Mouse (Mus musculus): Measurements from ENCODE around the gene Cop1.

DNA sequence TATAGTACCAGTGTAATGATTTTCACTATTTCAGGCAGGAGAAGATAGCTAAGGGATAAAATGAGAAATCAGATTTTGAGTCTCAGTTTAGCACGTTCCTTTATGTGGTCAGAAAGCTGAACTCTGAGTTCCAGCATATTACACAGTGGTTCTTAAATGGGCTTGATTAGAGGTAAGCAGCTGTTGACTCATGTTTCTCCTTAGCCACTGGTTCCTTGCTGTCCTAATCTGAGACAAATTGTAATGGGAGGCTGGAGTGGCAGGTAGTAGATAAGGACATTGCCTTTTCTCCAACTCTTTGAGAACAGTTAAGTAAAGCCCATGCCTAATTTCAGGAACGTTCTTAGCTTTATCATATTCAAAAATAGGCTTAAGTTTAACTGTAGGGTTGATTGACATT is 3.6 kb downstream of the Cop1 start:
- TF ChIP-seq POLR2A (IDR thresholded peaks at IDR 0.05; ENCODE audit: borderline replicate concordance, control insufficient read depth, low read depth, low read length) (no peak), CTCF (IDR thresholded peaks at IDR 0.05; ENCODE audit: control insufficient read depth, insufficient read depth, low read length) (no peak)
